ENCODE assay signal across 8 mouse cellular contexts in the genomic region with DNA sequence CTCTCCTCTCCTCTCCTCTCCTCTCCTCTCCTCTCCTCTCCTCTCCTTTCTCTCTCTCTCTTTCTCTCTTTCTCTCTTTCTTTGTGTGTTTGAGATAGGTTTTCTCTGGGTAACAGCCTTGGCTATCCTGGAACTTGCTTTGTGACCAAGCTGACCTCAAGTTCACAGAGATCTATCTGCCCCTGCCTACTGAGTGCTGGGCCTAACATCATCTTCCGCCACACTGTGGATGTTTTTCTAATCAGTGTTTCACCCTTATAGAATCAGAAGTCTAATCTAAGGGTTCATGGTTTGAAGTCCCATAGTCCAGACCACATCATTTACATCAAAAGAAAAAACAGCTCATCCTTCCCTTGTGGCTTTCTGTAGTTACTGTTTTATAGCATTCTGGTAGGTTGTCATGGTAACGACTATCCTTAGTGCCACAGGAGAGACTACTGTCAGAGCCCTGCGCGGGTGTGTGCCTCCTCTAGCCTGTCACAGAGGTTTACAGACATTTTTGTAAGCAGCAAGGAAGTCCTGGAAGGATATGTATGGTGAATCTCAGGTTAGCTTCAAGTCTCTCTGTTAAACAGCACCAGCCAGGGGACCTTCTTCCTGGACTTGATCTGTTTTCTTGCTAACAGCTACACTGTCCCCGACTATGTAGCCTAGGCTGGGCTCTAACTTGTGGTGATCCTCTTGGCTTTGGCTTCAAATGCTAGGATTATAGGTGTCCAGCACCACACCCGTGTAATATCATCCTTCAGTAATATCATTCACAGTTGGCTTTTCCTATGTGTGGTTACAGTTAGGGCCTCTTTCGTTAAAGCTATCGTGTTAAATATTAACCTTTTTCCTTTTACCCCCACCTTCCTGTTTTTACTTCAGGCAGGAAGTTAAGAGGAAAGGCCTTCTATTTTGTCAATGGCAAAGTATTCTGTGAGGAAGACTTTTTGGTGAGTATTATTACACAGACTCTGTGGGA. TPM values are rescaled to one million over a fixed set of nuclear protein-coding genes. Genes with fewer than 3 reads are reported as not detected.
DNase-seq lines count a peak whose midpoint lies in the region; ATAC-seq lines count a peak whose summit lies in the region.

No protein-coding gene starts in this region.

- no peaks in the 10 kb centered on the region for H3K9me3 ChIP-seq in heart, embryonic 15.5 days (replicated peaks)

- H3K4me3 ChIP-seq in heart, embryonic 15.5 days = no peak overlapping the region

- WGBS in heart, embryonic 15.5 days = 73% methylated on average over 8 of the region's 8 CpGs

- ATAC-seq in heart, embryonic 15.5 days (replicated peaks; ENCODE audit: insufficient number of reproducible peaks, insufficient read depth, low FRiP score, low read depth) = no peak
- peak; percentile 84 for ATAC-seq in common myeloid progenitor, adult 5-6 weeks (replicated peaks; ENCODE audit: low read depth, poor library complexity, severe bottlenecking)
- peak; percentile 72 for ATAC-seq in megakaryocyte, adult 5-6 weeks (ENCODE audit: poor library complexity, severe bottlenecking)

- no peaks in the 10 kb centered on the region for H3K27me3 ChIP-seq in heart, embryonic 15.5 days

- peaks cover 32% of the 10 kb centered on the region for H3K36me3 ChIP-seq in heart, embryonic 15.5 days

- H3K4me1 ChIP-seq in heart, embryonic 15.5 days (replicated peaks) = peaks cover 27% of the 10 kb centered on the region

- H3K27ac ChIP-seq in heart, embryonic 15.5 days = peak overlapping the region; percentile 44; the same call in 1 of the 2 replicates

- H3K9ac ChIP-seq in heart, embryonic 15.5 days = no peak overlapping the region

- no peak for DNase-seq in heart, adult 18-20 months
- DNase-seq in 416B (ENCODE audit: low read depth) = peak; percentile 46
- no peak for DNase-seq in layer of hippocampus, adult 18-20 months (ENCODE audit: low spot score in 2 of 2)
- no peak for DNase-seq in ovary, postnatal 36 days (ENCODE audit: low spot score)
- no peak for DNase-seq in frontal cortex, postnatal 25 days (ENCODE audit: low spot score in 2 of 2)

- no peak overlapping the region for H3K4me2 ChIP-seq in heart, embryonic 15.5 days

RNA-seq across cellular contexts. Expression of a gene that starts 19.6 kb away (rescaled TPM):
- 43.9 and 45.3 TPM in 2 replicates for polyA plus RNA-seq in heart, embryonic 15.5 days (2015; fragmentation: Nextera tagmentation; extraction: Ambion mirVana)
- 10 to 100 TPM; 35.2 to 35.4 TPM for total RNA-seq in heart, adult 18-20 months (2021)
- total RNA-seq in common myeloid progenitor, adult 5-6 weeks (2017) = 45.9 and 53.1 TPM in 2 replicates
- total RNA-seq in megakaryocyte, adult 5-6 weeks (2015) = 38.9 and 41.4 TPM in 2 replicates
- 46.1 and 49.5 TPM in 2 replicates for total RNA-seq in megakaryocyte, adult 5-6 weeks (2017)
- total RNA-seq in layer of hippocampus, adult 18-20 months (2021) = 10 to 100 TPM; 61.8 to 62.3 TPM

RNA-seq across cellular contexts. Expression of a gene that starts 31.4 kb away (rescaled TPM):
- 50.3 and 56.1 TPM in 2 replicates for polyA plus RNA-seq in heart, embryonic 15.5 days (2015; fragmentation: Nextera tagmentation; extraction: Ambion mirVana)
- total RNA-seq in heart, adult 18-20 months (2021) = 10 to 100 TPM; 32.8 to 37.1 TPM
- total RNA-seq in common myeloid progenitor, adult 5-6 weeks (2017) = 21.6 and 30.0 TPM in 2 replicates
- total RNA-seq in megakaryocyte, adult 5-6 weeks (2015) = 47.3 and 50.7 TPM in 2 replicates
- total RNA-seq in megakaryocyte, adult 5-6 weeks (2017) = 48.5 and 49.2 TPM in 2 replicates
- total RNA-seq in layer of hippocampus, adult 18-20 months (2021) = 1 to 10 TPM; 6.9 to 7.8 TPM
